Mouse (Mus musculus) bone marrow, adult 2 months (tissue): ENCODE measurements at regions not wholly inside any gene's neighbourhood (a gene's known extent, or its start where the extent isn't known, plus 50 kb on each side); places are given as distances from the start of the nearest gene placed in this dataset.
"Not testable (repeated sequence)": the region's sequence is repeated elsewhere in the genome, so short reads cannot be mapped to it uniquely, and the experiment has no call there.

ENCODE experiments used
- H3K27ac ChIP-seq: fragments of 200-500 bp; 2 replicates; pipeline ENCODE4 v1.5.1; 2012; ENCODE audit warnings: low read depth, mild to moderate bottlenecking, control low read depth, inconsistent platforms, low read length; ENCODE audit not compliant: control insufficient read depth, poor library complexity, insufficient read depth
- H3K4me1 ChIP-seq: fragments of 200-500 bp; 2 replicates; pipeline ENCODE4 v1.6.1; 2011; ENCODE audit warnings: low read length; ENCODE audit not compliant: control insufficient read depth, insufficient read depth
- H3K4me3 ChIP-seq: fragments of 200-500 bp; replicated peaks from 2 replicates; pipeline ENCODE3; 2011; ENCODE audit warnings: mild to moderate bottlenecking, low read depth, low read length, control low read depth; ENCODE audit not compliant: control insufficient read depth
- CTCF ChIP-seq: fragments of 200-500 bp; IDR thresholded peaks from 2 replicates; pipeline ENCODE4 v1.5.1; 2011; ENCODE audit warnings: low read length, control low read depth; ENCODE audit not compliant: control insufficient read depth, insufficient read depth
- POLR2A ChIP-seq: fragments of 200-500 bp; IDR thresholded peaks from 2 replicates; pipeline ENCODE4 v1.6.1; 2011; ENCODE audit warnings: low read depth, mild to moderate bottlenecking, control low read depth, low read length, borderline replicate concordance; ENCODE audit not compliant: control insufficient read depth
- WGBS: fragments of 180-500 bp; shearing (Covaris S2); methylation state at CpG from one replicate; pipeline ENCODE4 v1.1.7; 2018; 5-methylcytosine and 5-hydroxymethylcytosine counted together

DNA sequence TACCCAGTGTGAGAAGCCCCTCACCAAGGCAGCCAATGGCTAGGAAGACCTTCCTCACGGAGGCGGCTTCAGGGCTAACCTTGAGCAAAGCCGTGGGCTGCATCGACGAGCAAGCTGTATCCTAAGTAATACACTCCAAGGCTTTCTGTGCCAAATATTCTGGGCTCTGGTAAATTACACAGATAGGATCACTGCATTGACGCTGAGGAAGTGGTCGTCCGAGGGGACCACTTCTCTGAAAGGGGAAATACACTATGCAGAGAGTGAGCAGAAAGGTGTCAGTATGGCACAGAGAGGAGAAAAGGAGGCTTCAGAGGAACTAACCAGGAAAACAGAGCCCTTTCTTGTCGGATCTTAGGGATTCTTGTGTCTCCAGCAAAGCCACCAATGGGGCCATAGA lies 124.1 kb downstream of the Enc1 start:
- Histone ChIP-seq H3K4me1 (no peaks in the 10 kb centered on the region), H3K27ac (no peak overlapping the region), H3K4me3 (no peak overlapping the region)
- no peak for TF ChIP-seq POLR2A
- no peak for TF ChIP-seq CTCF
- 58% methylated on average over 9 of the region's 9 CpGs for WGBS

GRCm38 (mm10) chr13:97363765-97364164 lies 122.9 kb downstream of the Enc1 start:
- H3K4me3 ChIP-seq: no peak overlapping the region
- no peak overlapping the region for H3K27ac ChIP-seq
- H3K4me1 ChIP-seq: no peaks in the 10 kb centered on the region
- WGBS: 18% methylated on average over 5 of the region's 5 CpGs
- TF ChIP-seq CTCF: no peak

DNA sequence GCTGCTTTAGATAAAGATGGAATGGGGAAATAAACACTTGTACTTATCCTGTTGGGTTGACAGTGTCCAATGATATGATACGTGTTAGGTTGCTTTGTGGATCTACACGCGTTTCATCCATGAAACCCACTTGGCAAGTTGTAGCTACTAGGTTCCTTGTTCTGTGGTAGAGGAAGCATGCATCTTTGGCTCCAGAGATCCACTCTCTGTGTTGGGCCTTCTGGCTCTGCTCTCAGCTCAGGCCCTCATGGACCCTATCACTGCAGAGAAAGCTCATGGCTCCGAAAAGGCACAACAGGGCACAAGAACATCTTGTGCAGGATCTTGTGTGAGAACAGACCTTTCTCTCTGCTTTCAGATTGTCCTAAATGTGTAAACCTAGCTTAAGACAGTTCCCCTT lies 122.3 kb downstream of the Enc1 start:
- H3K4me1 ChIP-seq: no peaks in the 10 kb centered on the region
- TF ChIP-seq CTCF (no peak), POLR2A (no peak)
- H3K4me3 ChIP-seq: no peak overlapping the region
- H3K27ac ChIP-seq: no peak overlapping the region
- WGBS: 74% methylated on average over 4 of the region's 4 CpGs

DNA sequence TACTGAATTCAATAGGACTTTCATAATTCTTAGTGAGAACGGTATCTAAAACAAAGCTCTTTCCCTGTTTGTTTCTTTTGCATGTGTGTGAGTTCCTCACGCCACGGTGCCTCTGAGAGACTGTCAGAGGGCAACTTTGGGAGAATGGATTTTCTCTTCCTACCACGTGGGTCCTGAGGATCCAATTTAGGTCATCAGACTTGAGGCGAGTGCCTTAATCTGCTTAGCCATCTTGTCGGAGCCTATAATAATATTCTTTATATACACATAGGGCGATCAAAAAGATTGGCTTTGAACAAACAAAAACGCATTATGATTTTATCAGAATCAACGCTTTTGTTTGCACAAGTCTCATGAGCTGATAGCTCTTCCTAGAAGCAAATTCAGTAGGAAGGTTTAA lies 119.6 kb downstream of the Enc1 start:
- H3K4me3 ChIP-seq: no peak overlapping the region
- no peak for TF ChIP-seq POLR2A
- TF ChIP-seq CTCF: no peak
- H3K27ac ChIP-seq: no peak overlapping the region
- no peaks in the 10 kb centered on the region for H3K4me1 ChIP-seq
- WGBS: 82% methylated on average over 9 of the region's 9 CpGs

DNA sequence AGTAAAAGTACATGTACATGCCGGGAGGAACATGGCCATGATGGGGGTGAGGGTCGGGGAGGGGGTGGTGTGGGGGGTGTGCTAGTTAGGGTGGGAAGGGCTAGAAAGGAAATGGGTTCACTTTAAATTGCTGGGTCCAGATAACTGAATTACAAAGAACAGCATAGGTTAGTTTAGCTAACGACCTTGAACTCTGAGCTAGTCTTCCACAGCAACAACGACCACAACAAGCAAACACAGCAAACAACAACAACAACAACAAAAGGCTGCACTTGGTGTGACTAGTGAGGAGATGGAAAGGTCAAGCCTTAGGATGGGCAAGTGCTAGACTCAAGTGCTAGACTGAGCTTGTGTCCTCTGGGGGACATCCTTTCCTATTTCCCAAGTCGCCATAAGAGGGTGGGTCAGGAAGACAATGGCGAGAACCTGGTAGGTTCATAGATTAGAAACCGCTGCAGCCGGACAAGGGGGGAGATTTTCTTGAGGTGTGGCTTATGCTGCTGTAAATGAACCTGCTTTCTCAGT lies 117.9 kb downstream of the Enc1 start:
- WGBS: 83% methylated on average over 8 of the region's 8 CpGs
- no peak for TF ChIP-seq CTCF
- no peak for TF ChIP-seq POLR2A
- H3K27ac ChIP-seq: no peak overlapping the region

GRCm38 (mm10) chr13:97358261-97358660 lies 117.4 kb downstream of the Enc1 start:
- H3K4me3 ChIP-seq: no peak overlapping the region
- no peaks in the 10 kb centered on the region for H3K4me1 ChIP-seq
- TF ChIP-seq POLR2A (no peak), CTCF (no peak)
- WGBS: 79% methylated on average over 6 of the region's 6 CpGs
- H3K27ac ChIP-seq: no peak overlapping the region

More for the DNA sequence above, 117.9 kb downstream of the Enc1 start:
- H3K4me1 ChIP-seq: no peaks in the 10 kb centered on the region
- H3K4me3 ChIP-seq: no peak overlapping the region

DNA sequence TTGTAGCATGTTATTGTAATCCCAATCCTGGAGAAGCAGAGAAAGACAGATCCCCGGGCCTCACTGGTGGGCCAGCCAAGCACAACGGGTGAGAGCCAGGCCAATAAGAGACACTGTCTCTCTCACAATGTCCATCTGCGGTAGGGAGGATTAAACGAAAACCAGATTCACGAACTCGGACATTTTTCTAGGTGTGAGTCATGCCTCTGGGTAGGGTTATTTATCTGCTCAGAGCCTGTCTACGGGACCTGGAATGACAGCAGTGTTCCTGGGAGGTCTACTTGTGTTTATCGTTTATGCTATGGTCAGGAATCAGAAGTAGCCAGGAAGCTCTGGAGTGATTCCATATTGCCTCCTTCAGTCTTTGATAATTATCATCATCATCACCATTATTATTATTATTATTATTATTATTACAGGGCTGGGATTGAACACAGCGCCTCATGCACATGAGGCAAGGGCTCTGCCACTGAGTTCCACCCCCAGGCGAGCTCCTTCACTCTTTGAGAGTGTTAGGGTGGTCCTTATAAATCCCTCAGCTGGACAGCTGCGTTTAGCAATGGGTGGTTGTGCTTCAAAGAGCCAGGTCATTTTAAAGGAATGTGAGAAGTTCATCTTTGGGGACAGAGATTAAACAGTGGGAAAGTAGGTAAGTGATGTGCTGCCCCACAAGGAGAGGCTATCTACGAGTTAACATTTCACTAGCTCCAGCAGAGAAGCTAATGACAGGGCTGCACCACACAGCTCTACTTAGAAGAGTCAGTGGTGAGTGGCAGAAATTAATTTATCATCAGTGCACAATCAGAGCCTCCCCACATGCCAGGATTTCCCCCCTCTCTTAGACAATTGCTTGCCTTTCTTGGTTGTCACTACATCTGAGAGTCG lies 116.3 kb downstream of the Enc1 start:
- WGBS: 81% methylated on average over 13 of the region's 13 CpGs
- no peak for TF ChIP-seq CTCF
- TF ChIP-seq POLR2A: no peak
- Histone ChIP-seq H3K27ac (no peak overlapping the region), H3K4me1 (no peaks in the 10 kb centered on the region), H3K4me3 (no peak overlapping the region)

- 85% methylated on average over 6 of the region's 6 CpGs for WGBS
- H3K27ac ChIP-seq, H3K4me1 ChIP-seq, H3K4me3 ChIP-seq: not testable (repeated sequence)
Observed at GRCm38 (mm10) chr13:97355411-97355810, 114.5 kb downstream of the Enc1 start.

- no peak for TF ChIP-seq POLR2A
- no peak for TF ChIP-seq CTCF
- H3K4me3 ChIP-seq: no peak overlapping the region
- no peaks in the 10 kb centered on the region for H3K4me1 ChIP-seq
- H3K27ac ChIP-seq: no peak overlapping the region
- WGBS: 84% methylated on average over 7 of the region's 7 CpGs
Observed at GRCm38 (mm10) chr13:97347696-97348095, 106.8 kb downstream of the Enc1 start.
